Mouse (Mus musculus) embryonic facial prominence, embryonic 10.5 days (tissue): ENCODE results near the gene Sdk1. TPM values are rescaled to one million over a fixed set of nuclear protein-coding genes. Genes with fewer than 3 reads are reported as not detected.
A peak's percentile ranks its signal among the peaks of the same experiment; 100 is the strongest.

Experiments
- DNase-seq: peaks from one replicate; pipeline ENCODE4 v3.0.0-alpha.2; 2017; ENCODE audit warnings: low spot score
- H3K27ac ChIP-seq: fragments of 300-500 bp; sonication (generic); replicated peaks from 2 replicates; pipeline ENCODE4 v1.5.1; 2016; ENCODE audit warnings: mild to moderate bottlenecking
- H3K27me3 ChIP-seq: fragments of 300-500 bp; sonication (generic); replicated peaks from 2 replicates; pipeline ENCODE4 v1.6.1; 2016; ENCODE audit warnings: low read depth, mild to moderate bottlenecking; ENCODE audit not compliant: poor library complexity, severe bottlenecking
- H3K36me3 ChIP-seq: fragments of 300-500 bp; sonication (generic); replicated peaks from 2 replicates; pipeline ENCODE4 v1.6.1; 2016; ENCODE audit warnings: mild to moderate bottlenecking, moderate library complexity
- H3K4me1 ChIP-seq: fragments of 300-500 bp; sonication (generic); 2 replicates; pipeline ENCODE4 v1.6.1; 2016
- H3K4me3 ChIP-seq: fragments of 300-500 bp; sonication (generic); 2 replicates; pipeline ENCODE4 v1.5.1; 2016; ENCODE audit warnings: mild to moderate bottlenecking, moderate library complexity
- H3K9me3 ChIP-seq: fragments of 300-500 bp; sonication (generic); 2 replicates; pipeline ENCODE4 v1.6.1; 2016; ENCODE audit warnings: mild to moderate bottlenecking
- WGBS: fragments of 180-500 bp; shearing (Covaris S2); methylation state at CpG from one replicate; pipeline ENCODE4 v1.1.7; 2016; 5-methylcytosine and 5-hydroxymethylcytosine counted together
- polyA plus RNA-seq: library from polyadenylated mRNA; unstranded; fragments of >200 nt; fragmentation: Nextera tagmentation; extraction: Ambion mirVana; gene quantifications from 2 replicates; pipeline ENCODE4 v1.2.1, GENCODE M21; 2016

The Sdk1 gene
- polyA plus RNA-seq, 1 experiment from 2014 or later, result 1.1 TPM

- Histone ChIP-seq H3K4me1 (no peaks in the 10 kb centered on the region), H3K27me3 (no peaks in the 10 kb centered on the region), H3K36me3 (no peaks in the 10 kb centered on the region), H3K9me3 (no peaks in the 10 kb centered on the region), H3K27ac (no peak overlapping the region), H3K4me3 (no peak overlapping the region)
- DNase-seq, result no peak
- 86% methylated on average over 6 of the region's 6 CpGs for WGBS
Measured at GRCm38 (mm10) chr5:141980746-141981145, 739.5 kb downstream of the Sdk1 start.

- H3K36me3 ChIP-seq, result no peaks in the 10 kb centered on the region
- H3K4me1 ChIP-seq, result no peaks in the 10 kb centered on the region
- DNase-seq, result no peak
- 84% methylated on average over 4 of the region's 4 CpGs for WGBS
- no peak overlapping the region for H3K27ac ChIP-seq
- H3K4me3 ChIP-seq, result no peak overlapping the region
- no peaks in the 10 kb centered on the region for H3K9me3 ChIP-seq
- H3K27me3 ChIP-seq, result no peaks in the 10 kb centered on the region
Measured at GRCm38 (mm10) chr5:141984322-141984721, 743.0 kb downstream of the Sdk1 start.

GRCm38 (mm10) chr5:141985003-141985402 lies 743.7 kb downstream of the Sdk1 start:
- no peaks in the 10 kb centered on the region for H3K36me3 ChIP-seq
- H3K27ac ChIP-seq, result no peak overlapping the region
- H3K27me3 ChIP-seq, result no peaks in the 10 kb centered on the region
- H3K4me3 ChIP-seq, result no peak overlapping the region
- peak; percentile 83 for DNase-seq
- no peaks in the 10 kb centered on the region for H3K4me1 ChIP-seq
- no peaks in the 10 kb centered on the region for H3K9me3 ChIP-seq
- 12% methylated on average over 8 of the region's 8 CpGs for WGBS

- H3K4me1 ChIP-seq, result no peaks in the 10 kb centered on the region
- no peak overlapping the region for H3K27ac ChIP-seq
- DNase-seq, result no peak
- H3K9me3 ChIP-seq, result no peaks in the 10 kb centered on the region
- H3K36me3 ChIP-seq, result no peaks in the 10 kb centered on the region
- H3K4me3 ChIP-seq, result no peak overlapping the region
- 84% methylated on average over 4 of the region's 4 CpGs for WGBS
- no peaks in the 10 kb centered on the region for H3K27me3 ChIP-seq
Measured at GRCm38 (mm10) chr5:141985551-141985950, 744.3 kb downstream of the Sdk1 start.

GRCm38 (mm10) chr5:141987287-141987799 lies 746.1 kb downstream of the Sdk1 start:
- Histone ChIP-seq H3K27me3 (no peaks in the 10 kb centered on the region), H3K4me3 (no peak overlapping the region), H3K36me3 (no peaks in the 10 kb centered on the region), H3K27ac (no peak overlapping the region), H3K9me3 (no peaks in the 10 kb centered on the region), H3K4me1 (no peaks in the 10 kb centered on the region)
- no peak for DNase-seq
- 15% methylated on average over 1 of the region's 1 CpGs for WGBS

- no peaks in the 10 kb centered on the region for H3K36me3 ChIP-seq
- H3K27me3 ChIP-seq, result no peaks in the 10 kb centered on the region
- no peaks in the 10 kb centered on the region for H3K4me1 ChIP-seq
- DNase-seq, result no peak
- H3K4me3 ChIP-seq, result no peak overlapping the region
- H3K9me3 ChIP-seq, result no peaks in the 10 kb centered on the region
- H3K27ac ChIP-seq, result no peak overlapping the region
- 82% methylated on average over 5 of the region's 5 CpGs for WGBS
Measured at GRCm38 (mm10) chr5:141988685-141989084, 747.4 kb downstream of the Sdk1 start.

- Histone ChIP-seq H3K9me3 (no peaks in the 10 kb centered on the region), H3K27me3 (no peaks in the 10 kb centered on the region), H3K27ac (no peak overlapping the region), H3K36me3 (no peaks in the 10 kb centered on the region), H3K4me1 (no peaks in the 10 kb centered on the region), H3K4me3 (no peak overlapping the region)
- no peak for DNase-seq
- 87% methylated on average over 3 of the region's 3 CpGs for WGBS
Measured at GRCm38 (mm10) chr5:141994192-141994591, 752.9 kb downstream of the Sdk1 start.

- WGBS, result 98% methylated on average over 1 of the region's 1 CpGs
- Histone ChIP-seq H3K27ac (no peak overlapping the region), H3K4me1 (peaks cover 8% of the 10 kb centered on the region; the same call in 1 of the 2 replicates), H3K4me3 (no peak overlapping the region), H3K9me3 (peaks cover 5% of the 10 kb centered on the region; the same call in 1 of the 2 replicates), H3K36me3 (no peaks in the 10 kb centered on the region; the same call in 1 of the 2 replicates), H3K27me3 (no peaks in the 10 kb centered on the region)
- no peak for DNase-seq
Measured at GRCm38 (mm10) chr5:142000247-142000646, 759.0 kb downstream of the Sdk1 start.

- no peak overlapping the region for H3K27ac ChIP-seq
- no peak overlapping the region for H3K4me3 ChIP-seq
- H3K36me3 ChIP-seq, result no peaks in the 10 kb centered on the region; the same call in 1 of the 2 replicates
- H3K4me1 ChIP-seq, result peaks cover 8% of the 10 kb centered on the region; the same call in 1 of the 2 replicates
- peaks cover 5% of the 10 kb centered on the region; the same call in 1 of the 2 replicates for H3K9me3 ChIP-seq
- 46% methylated on average over 6 of the region's 6 CpGs for WGBS
- DNase-seq, result no peak
- H3K27me3 ChIP-seq, result no peaks in the 10 kb centered on the region
Measured at GRCm38 (mm10) chr5:142001131-142001530, 759.8 kb downstream of the Sdk1 start.

- H3K36me3 ChIP-seq, result no peaks in the 10 kb centered on the region; the same call in 1 of the 2 replicates
- H3K27ac ChIP-seq, result no peak overlapping the region
- WGBS, result 87% methylated on average over 3 of the region's 3 CpGs
- DNase-seq, result no peak
- H3K27me3 ChIP-seq, result no peaks in the 10 kb centered on the region
- H3K9me3 ChIP-seq, result peaks cover 5% of the 10 kb centered on the region; the same call in 1 of the 2 replicates
- H3K4me3 ChIP-seq, result no peak overlapping the region
- H3K4me1 ChIP-seq, result peaks cover 8% of the 10 kb centered on the region; the same call in 1 of the 2 replicates
Measured at GRCm38 (mm10) chr5:142001973-142002372, 760.7 kb downstream of the Sdk1 start.

- DNase-seq, result no peak
- H3K9me3 ChIP-seq, result 0 out of 2 replicates have a peak, but pooled peaks cover 3% of the 10 kb centered on the region
- no peak overlapping the region for H3K4me3 ChIP-seq
- H3K27ac ChIP-seq, result no peak overlapping the region
- H3K4me1 ChIP-seq, result peaks cover 21% of the 10 kb centered on the region
- H3K27me3 ChIP-seq, result no peaks in the 10 kb centered on the region
- 16% methylated on average over 3 of the region's 3 CpGs for WGBS
- no peaks in the 10 kb centered on the region for H3K36me3 ChIP-seq
Measured at GRCm38 (mm10) chr5:142010189-142010588, 768.9 kb downstream of the Sdk1 start.

- Histone ChIP-seq H3K27me3 (no peaks in the 10 kb centered on the region), H3K9me3 (0 out of 2 replicates have a peak, but pooled peaks cover 3% of the 10 kb centered on the region), H3K27ac (no peak overlapping the region), H3K36me3 (no peaks in the 10 kb centered on the region), H3K4me3 (no peak overlapping the region), H3K4me1 (no peaks in the 10 kb centered on the region)
- DNase-seq, result no peak
- WGBS, result 85% methylated on average over 7 of the region's 7 CpGs
Measured at GRCm38 (mm10) chr5:142017001-142017400, 775.7 kb downstream of the Sdk1 start.

GRCm38 (mm10) chr5:142022877-142023580 lies 781.7 kb downstream of the Sdk1 start:
- Histone ChIP-seq H3K4me3 (no peak overlapping the region), H3K27ac (no peak overlapping the region), H3K9me3 (no peaks in the 10 kb centered on the region), H3K36me3 (no peaks in the 10 kb centered on the region), H3K27me3 (no peaks in the 10 kb centered on the region), H3K4me1 (peaks cover 7% of the 10 kb centered on the region)
- DNase-seq, result no peak
- WGBS, result 61% methylated on average over 4 of the region's 4 CpGs
